Mouse (Mus musculus): ENCODE results near the gene 1700001K19Rik. TPM values are rescaled to one million over a fixed set of nuclear protein-coding genes. Genes with fewer than 3 reads are reported as not detected.
A peak's percentile ranks its signal among the peaks of the same experiment; 100 is the strongest.
"Not testable (repeated sequence)": the region's sequence is repeated elsewhere in the genome, so short reads cannot be mapped to it uniquely, and the experiment has no call there.

1700001K19Rik gene
- total and polyA plus RNA-seq, 3 experiments: 0.12 TPM; not detected in 2

DNA sequence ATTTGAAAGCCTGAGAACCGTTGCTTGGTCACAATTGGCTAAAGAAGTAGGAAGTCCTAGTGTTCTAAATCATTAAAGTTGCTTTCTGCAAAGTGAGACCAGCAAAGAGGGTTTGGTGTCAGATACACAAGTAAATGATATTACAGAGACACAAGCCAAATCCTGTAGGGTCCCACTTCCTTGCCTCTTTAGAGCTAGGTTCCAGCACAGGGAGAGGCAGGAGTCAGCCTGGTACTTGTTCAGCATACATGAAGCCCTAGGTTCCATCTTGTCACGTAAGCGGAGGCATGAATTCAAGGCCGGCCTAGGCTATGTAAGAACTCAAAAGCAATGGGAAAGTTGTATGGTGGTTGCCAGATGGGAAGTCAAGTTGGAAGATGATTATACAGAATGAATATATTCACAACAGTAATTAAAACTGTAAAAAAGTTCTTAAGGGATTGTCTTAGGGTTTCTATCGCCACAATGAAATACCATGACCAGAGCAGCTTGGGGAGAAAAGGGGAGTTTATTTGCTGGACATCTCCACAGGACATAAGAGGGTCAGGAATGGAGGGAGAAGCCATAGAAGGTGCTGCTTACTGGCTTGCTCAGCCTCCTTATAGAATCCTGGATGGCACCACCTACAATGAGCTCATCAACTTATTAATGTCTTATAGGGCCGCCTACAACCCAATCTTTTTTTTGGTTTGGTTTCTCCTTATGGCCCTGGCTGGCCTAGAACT lies 7.7 kb upstream of the 1700001K19Rik start:
- intact Hi-C loops (cut with DNase I): no loop called here
- no peak overlapping the region for H3K27ac ChIP-seq
- no peaks in the 10 kb centered on the region for H3K79me2 ChIP-seq (replicated peaks; ENCODE audit: control insufficient read depth, insufficient read depth, low read length)
- H3K4me1 ChIP-seq (ENCODE audit: control insufficient read depth, insufficient read depth, low read length): peaks cover 7% of the 10 kb centered on the region
- 90% methylated on average over 6 of the region's 6 CpGs for WGBS
- H3K36me3 ChIP-seq (ENCODE audit: control insufficient read depth, insufficient read depth, low read length): peaks cover 18% of the 10 kb centered on the region
- no peak for DNase-seq
- no peaks in the 10 kb centered on the region for H3K27me3 ChIP-seq (ENCODE audit: control insufficient read depth, insufficient read depth, low read length)
- TF ChIP-seq EP300 (IDR thresholded peaks at IDR 0.05; ENCODE audit: insufficient read depth, low read depth, low read length) (no peak), CTCF (IDR thresholded peaks at IDR 0.05) (no peak), POLR2A (IDR thresholded peaks at IDR 0.05; ENCODE audit: insufficient read depth, low read depth, low read length) (no peak)
- no peak overlapping the region for H3K9ac ChIP-seq (ENCODE audit: low read depth, low read length)
- H3K4me3 ChIP-seq: no peak overlapping the region

GRCm38 (mm10) chr12:110688921-110689320 lies 6.5 kb upstream of the 1700001K19Rik start:
- H3K9ac ChIP-seq (ENCODE audit: low read depth, low read length); DNase-seq; intact Hi-C loops (cut with DNase I); H3K27ac ChIP-seq; H3K27me3 ChIP-seq (ENCODE audit: control insufficient read depth, insufficient read depth, low read length); H3K4me3 ChIP-seq; H3K4me1 ChIP-seq (ENCODE audit: control insufficient read depth, insufficient read depth, low read length); H3K79me2 ChIP-seq (replicated peaks; ENCODE audit: control insufficient read depth, insufficient read depth, low read length): not testable (repeated sequence)
- 90% methylated on average over 3 of the region's 3 CpGs for WGBS
- peaks cover 11% of the 10 kb centered on the region for H3K36me3 ChIP-seq (ENCODE audit: control insufficient read depth, insufficient read depth, low read length)

DNA sequence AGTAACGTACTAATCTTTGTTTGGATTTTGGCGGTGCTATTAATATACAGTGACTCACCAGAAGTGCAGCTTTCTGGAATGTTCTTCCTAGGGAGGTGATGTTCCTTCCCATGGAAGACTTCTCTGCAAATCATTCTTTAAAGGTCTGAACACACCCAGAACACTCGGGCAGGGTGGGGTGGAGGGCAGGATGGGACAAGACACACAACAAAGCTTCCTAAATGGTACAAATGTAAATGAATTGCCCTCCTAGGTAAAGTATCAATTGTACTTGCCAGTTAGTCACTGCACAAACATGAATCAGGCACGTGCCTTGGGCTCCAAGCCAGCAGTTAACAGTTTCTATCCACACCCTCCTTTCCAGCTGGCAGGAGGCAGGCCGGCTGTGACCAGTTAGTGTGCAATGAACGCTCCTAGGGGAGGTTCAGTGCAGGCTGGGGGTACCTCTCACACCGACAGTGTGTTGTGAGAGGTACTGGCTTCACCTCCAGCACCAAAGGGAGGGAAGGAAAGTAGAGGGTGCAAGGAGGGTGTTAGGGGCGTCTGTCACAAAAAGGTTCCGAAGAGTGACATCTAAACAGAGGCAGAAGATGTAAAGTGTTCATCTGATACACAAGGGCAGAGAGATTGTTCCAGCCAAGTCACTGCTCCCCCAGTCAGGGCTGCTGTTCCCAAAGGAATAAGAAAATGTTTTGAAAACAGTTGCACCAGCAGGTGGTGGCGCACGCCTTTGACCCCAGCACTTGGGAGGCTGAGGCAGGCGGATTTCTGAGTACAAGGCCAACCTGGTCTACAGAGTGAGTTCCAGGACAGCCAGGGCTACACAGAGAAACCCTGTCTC lies 5.7 kb upstream of the 1700001K19Rik start:
- intact Hi-C loops (cut with DNase I): no loop called here
- H3K27me3 ChIP-seq (ENCODE audit: control insufficient read depth, insufficient read depth, low read length): no peaks in the 10 kb centered on the region
- WGBS: 36% methylated on average over 12 of the region's 12 CpGs
- TF ChIP-seq CTCF (IDR thresholded peaks at IDR 0.05): no peak
- TF ChIP-seq EP300 (IDR thresholded peaks at IDR 0.05; ENCODE audit: insufficient read depth, low read depth, low read length): 0 out of 2 replicates have a peak, but pooled peaks have one; percentile 21
- peaks cover 8% of the 10 kb centered on the region; the same call in 1 of the 2 replicates for H3K36me3 ChIP-seq (ENCODE audit: control insufficient read depth, insufficient read depth, low read length)
- H3K79me2 ChIP-seq (replicated peaks; ENCODE audit: control insufficient read depth, insufficient read depth, low read length): no peaks in the 10 kb centered on the region
- H3K4me3 ChIP-seq: no peak overlapping the region
- H3K9ac ChIP-seq (ENCODE audit: low read depth, low read length): peak overlapping the region; percentile 0; the same call in 1 of the 2 replicates
- H3K27ac ChIP-seq: peak overlapping the region; percentile 63
- peaks cover 7% of the 10 kb centered on the region for H3K4me1 ChIP-seq (ENCODE audit: control insufficient read depth, insufficient read depth, low read length)
- DNase-seq: peak; percentile 66 to 78

DNA sequence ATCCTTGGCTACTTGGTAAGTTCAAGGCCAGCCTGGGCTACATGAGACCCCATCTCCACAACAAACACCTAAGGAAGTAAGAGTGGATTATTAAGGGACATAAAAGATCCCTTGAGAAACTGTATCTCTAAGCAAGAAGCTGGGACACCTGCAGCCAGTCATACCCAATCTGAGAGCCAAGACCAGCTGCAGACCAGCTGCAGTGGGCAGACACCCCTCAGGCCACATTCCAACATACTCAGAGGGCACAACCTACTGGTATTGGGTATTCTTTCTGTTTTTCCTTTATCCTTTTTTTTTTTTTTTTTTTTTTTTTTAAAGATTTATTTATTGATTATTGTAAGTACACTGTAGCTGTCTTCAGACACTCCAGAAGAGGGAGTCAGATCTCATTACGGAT lies 1.2 kb upstream of the 1700001K19Rik start:
- DNase-seq: no peak
- no peak overlapping the region for H3K27ac ChIP-seq
- no peaks in the 10 kb centered on the region for H3K36me3 ChIP-seq (ENCODE audit: control insufficient read depth, insufficient read depth, low read length)
- no peak overlapping the region for H3K9ac ChIP-seq (ENCODE audit: low read depth, low read length)
- intact Hi-C loops (cut with DNase I): no loop called here
- H3K4me1 ChIP-seq (ENCODE audit: control insufficient read depth, insufficient read depth, low read length): peaks cover 7% of the 10 kb centered on the region
- H3K27me3 ChIP-seq (ENCODE audit: control insufficient read depth, insufficient read depth, low read length): no peaks in the 10 kb centered on the region
- TF ChIP-seq CTCF (IDR thresholded peaks at IDR 0.05) (no peak), EP300 (IDR thresholded peaks at IDR 0.05; ENCODE audit: insufficient read depth, low read depth, low read length) (no peak), POLR2A (IDR thresholded peaks at IDR 0.05; ENCODE audit: insufficient read depth, low read depth, low read length) (no peak)
- WGBS: no CpG with 5 or more reads among the region's 1 CpGs
- no peaks in the 10 kb centered on the region for H3K79me2 ChIP-seq (replicated peaks; ENCODE audit: control insufficient read depth, insufficient read depth, low read length)
- H3K4me3 ChIP-seq: no peak overlapping the region

GRCm38 (mm10) chr12:110681878-110682277 lies 541 bp downstream of the 1700001K19Rik start:
- WGBS: 68% methylated on average over 3 of the region's 3 CpGs
- Histone ChIP-seq H3K27ac (no peak overlapping the region), H3K9ac (ENCODE audit: low read depth, low read length) (no peak overlapping the region), H3K4me3 (no peak overlapping the region), H3K4me1 (ENCODE audit: control insufficient read depth, insufficient read depth, low read length) (no peaks in the 10 kb centered on the region), H3K79me2 (replicated peaks; ENCODE audit: control insufficient read depth, insufficient read depth, low read length) (no peaks in the 10 kb centered on the region), H3K27me3 (ENCODE audit: control insufficient read depth, insufficient read depth, low read length) (no peaks in the 10 kb centered on the region), H3K36me3 (ENCODE audit: control insufficient read depth, insufficient read depth, low read length) (no peaks in the 10 kb centered on the region)
- intact Hi-C loops (cut with DNase I): no loop called here
- TF ChIP-seq CTCF (IDR thresholded peaks at IDR 0.05): no peak
- no peak for TF ChIP-seq POLR2A (IDR thresholded peaks at IDR 0.05; ENCODE audit: insufficient read depth, low read depth, low read length)
- TF ChIP-seq EP300 (IDR thresholded peaks at IDR 0.05; ENCODE audit: insufficient read depth, low read depth, low read length): no peak
- no peak for DNase-seq

DNA sequence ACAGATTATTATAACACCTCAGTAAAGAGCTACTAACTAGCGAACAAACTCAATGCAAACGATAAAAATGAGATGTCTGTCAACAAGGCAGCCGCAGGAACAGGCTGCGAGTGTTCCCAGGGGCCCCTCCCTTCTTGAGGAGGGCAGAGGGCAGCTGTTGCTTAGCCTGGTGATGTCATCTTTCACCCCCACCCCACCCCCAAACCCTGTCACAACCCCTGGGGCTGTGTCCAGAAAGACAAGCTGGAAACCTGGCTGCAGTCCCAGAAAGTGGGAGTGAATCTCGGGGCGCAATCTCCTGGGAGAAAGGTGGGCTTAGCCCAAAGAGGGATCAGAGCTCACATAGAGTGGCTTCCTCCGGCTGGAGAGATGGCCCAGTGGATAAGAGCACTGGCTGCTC lies 1.2 kb downstream of the 1700001K19Rik start:
- Histone ChIP-seq H3K9ac (ENCODE audit: low read depth, low read length) (no peak overlapping the region), H3K36me3 (ENCODE audit: control insufficient read depth, insufficient read depth, low read length) (no peaks in the 10 kb centered on the region), H3K4me3 (no peak overlapping the region), H3K79me2 (replicated peaks; ENCODE audit: control insufficient read depth, insufficient read depth, low read length) (no peaks in the 10 kb centered on the region), H3K4me1 (ENCODE audit: control insufficient read depth, insufficient read depth, low read length) (no peaks in the 10 kb centered on the region), H3K27me3 (ENCODE audit: control insufficient read depth, insufficient read depth, low read length) (no peaks in the 10 kb centered on the region), H3K27ac (no peak overlapping the region)
- TF ChIP-seq CTCF (IDR thresholded peaks at IDR 0.05): no peak
- no peak for TF ChIP-seq EP300 (IDR thresholded peaks at IDR 0.05; ENCODE audit: insufficient read depth, low read depth, low read length)
- no peak for TF ChIP-seq POLR2A (IDR thresholded peaks at IDR 0.05; ENCODE audit: insufficient read depth, low read depth, low read length)
- DNase-seq: peak in 1 of 2 experiments; percentile 38
- whole genome bisulfite sequencing: 19% methylated on average over 7 of the region's 7 CpGs
- intact Hi-C loops (cut with DNase I): no loop called here

All from heart, adult 2 months (tissue).